ENCODE assay signal across 21 mouse cellular contexts in the genomic region with DNA sequence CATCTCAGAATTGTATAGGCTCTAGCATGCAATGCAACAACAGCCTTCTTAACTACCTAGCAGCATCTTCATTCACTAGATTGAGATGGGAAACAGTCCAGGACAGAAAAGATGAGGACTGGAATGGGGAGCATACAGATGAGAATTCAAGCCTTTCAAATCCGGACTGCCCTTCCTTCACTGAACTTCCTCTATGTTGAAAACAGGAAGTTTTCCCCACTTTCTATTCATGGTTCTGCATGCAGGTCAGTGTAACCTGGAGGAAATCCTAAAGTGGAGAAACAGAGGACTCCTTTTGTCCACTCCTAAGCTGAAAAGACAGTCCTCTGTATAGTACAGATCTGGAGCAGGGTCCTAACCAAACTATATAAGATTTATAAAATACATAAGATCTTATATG.
"Had no signal": no experiment of that assay in that cellular context is flagged by ENCODE, and none has a peak within 500 bp of the region (broad histone marks: within the 10 kb centered on the region; RNA-seq: fewer than 3 reads in every experiment).

No protein-coding gene starts in this region.

- H3K4me2 ChIP-seq: heart, embryonic 12.5 days; hindbrain, embryonic 13.5 days; hindbrain, embryonic 15.5 days; kidney, embryonic 15.5 days; limb, embryonic 12.5 days; liver, embryonic 11.5 days; liver, embryonic 13.5 days; liver, embryonic 15.5 days had no signal

- H3K27ac ChIP-seq: hindbrain, embryonic 13.5 days; hindbrain, embryonic 15.5 days; hindbrain, postnatal 0 days; kidney, embryonic 15.5 days; kidney, postnatal 0 days; limb, embryonic 10.5 days; limb, embryonic 12.5 days; liver, embryonic 13.5 days; liver, embryonic 15.5 days had no signal

- DNase-seq: gastrocnemius, postnatal 14 days; heart, postnatal 10 days; kidney, adult 11 months; kidney, adult 2 months; kidney, adult 9 months; kidney, postnatal 14 days; kidney, postnatal 36 days; layer of hippocampus, postnatal 36 days; liver; liver, embryonic 13.5 days had no signal

- H3K4me1 ChIP-seq: heart, embryonic 12.5 days; hindbrain, embryonic 13.5 days; hindbrain, embryonic 15.5 days; kidney, embryonic 15.5 days; limb, embryonic 10.5 days; limb, embryonic 12.5 days had no signal

- H3K27me3 ChIP-seq: heart, embryonic 12.5 days; hindbrain, embryonic 13.5 days; hindbrain, embryonic 15.5 days; kidney, embryonic 15.5 days; limb, embryonic 12.5 days; liver, embryonic 13.5 days; liver, embryonic 15.5 days had no signal

- H3K9me3 ChIP-seq: heart, embryonic 12.5 days; hindbrain, embryonic 13.5 days; hindbrain, embryonic 15.5 days; kidney, embryonic 15.5 days; limb, embryonic 10.5 days; limb, embryonic 12.5 days; liver, embryonic 13.5 days; liver, embryonic 15.5 days had no signal

- ATAC-seq: hindbrain, postnatal 0 days; intestine, embryonic 16.5 days had no signal

- H3K4me3 ChIP-seq: heart, embryonic 12.5 days; hindbrain, embryonic 13.5 days; hindbrain, embryonic 15.5 days; kidney, embryonic 15.5 days; limb, embryonic 10.5 days; limb, embryonic 12.5 days; liver, embryonic 13.5 days; liver, embryonic 15.5 days had no signal

- H3K9ac ChIP-seq: heart, embryonic 12.5 days; hindbrain, embryonic 13.5 days; hindbrain, embryonic 15.5 days; kidney, embryonic 15.5 days; limb, embryonic 12.5 days; liver, embryonic 13.5 days; liver, embryonic 15.5 days had no signal
